Mouse (Mus musculus): Measurements from ENCODE around the gene Syt8.
A peak's percentile ranks its signal among the peaks of the same experiment; 100 is the strongest.

DNA sequence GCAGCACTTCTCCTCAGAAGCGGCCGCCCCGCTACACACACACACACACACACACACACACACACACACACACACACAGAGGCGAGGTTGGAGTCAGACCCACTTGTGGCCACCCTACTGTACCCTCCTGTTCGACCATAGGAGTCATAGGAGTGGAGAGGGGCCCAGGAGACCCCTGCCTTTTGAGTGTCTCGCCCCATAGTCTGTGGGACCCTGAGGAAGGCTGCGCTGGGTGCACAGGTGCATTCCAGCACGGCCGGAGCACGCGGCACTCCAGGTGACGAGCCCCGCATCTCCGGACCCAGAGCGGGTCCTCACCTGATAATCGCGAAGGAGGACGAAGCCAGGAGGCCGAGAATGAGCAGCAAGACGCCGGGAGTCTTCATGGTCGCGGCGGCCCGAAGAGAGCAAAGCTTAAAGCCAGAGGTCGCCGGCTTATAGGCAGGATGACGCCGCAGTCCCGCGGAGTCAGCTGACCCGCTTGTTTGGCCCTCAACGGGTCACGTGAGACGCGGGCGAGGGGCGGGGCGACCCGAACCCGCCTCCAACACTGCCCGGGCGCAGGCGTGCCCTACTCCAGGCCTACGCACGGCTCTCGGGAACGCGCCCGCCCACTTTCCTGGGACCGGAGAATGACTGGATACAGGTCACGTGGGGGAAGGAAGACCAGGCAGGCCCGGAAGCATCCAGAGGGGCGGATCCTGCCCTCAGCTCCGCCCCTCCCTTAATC is 47.1 kb upstream of the Syt8 start, which contains the start of gene Ctsd:
- TF ChIP-seq CTCF (IDR thresholded peaks at IDR 0.05; ENCODE audit: control insufficient read depth, insufficient read depth, insufficient read length), result no peak
- no peak for TF ChIP-seq MYOG (IDR thresholded peaks at IDR 0.05; ENCODE audit: control insufficient read depth, extremely low read depth, insufficient read length)
- peak; percentile 97 for TF ChIP-seq USF1 (IDR thresholded peaks at IDR 0.05; ENCODE audit: low read depth)
- TF ChIP-seq CEBPB (IDR thresholded peaks at IDR 0.05; ENCODE audit: low read depth), result no peak
- no peak for TF ChIP-seq MYOD1 (IDR thresholded peaks at IDR 0.05; ENCODE audit: control insufficient read depth, insufficient read length, low read depth)
- peak; percentile 53 for TF ChIP-seq MAX (IDR thresholded peaks at IDR 0.05)

Data from C2C12 (cell line).